Mouse (Mus musculus): Measurements from ENCODE around the gene Klf7.

DNA sequence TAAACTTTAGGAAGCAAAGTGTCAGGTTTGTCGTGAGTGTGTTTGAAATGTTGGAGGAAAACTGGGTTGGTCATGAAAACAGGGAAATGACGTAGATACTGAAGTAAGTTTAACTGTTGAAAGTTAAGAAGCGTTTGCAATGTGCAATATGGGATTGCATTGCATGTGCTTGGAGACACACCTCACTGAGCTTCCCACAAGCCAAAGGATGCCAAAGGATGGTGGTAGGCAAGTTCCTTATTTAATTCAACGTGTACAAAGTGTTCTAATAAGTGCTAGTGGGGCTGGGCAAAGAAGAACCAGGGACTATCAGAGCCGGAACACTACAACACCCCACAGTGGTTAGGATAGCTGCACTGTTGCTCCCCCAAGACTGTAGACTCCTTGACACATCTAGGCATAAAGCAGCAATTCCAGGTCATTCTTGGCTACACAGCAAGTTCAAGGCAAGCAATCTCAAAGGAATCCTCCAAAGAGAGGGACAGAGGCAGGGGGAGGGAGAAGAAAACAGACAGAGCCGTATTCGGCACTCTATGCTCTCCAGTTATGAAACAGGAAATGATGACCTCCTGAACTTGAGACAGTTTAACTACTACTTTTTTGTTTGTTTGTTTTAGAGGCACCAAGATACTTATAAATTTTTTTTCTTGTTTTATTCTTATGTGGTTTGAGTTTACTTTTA, 69.9 kb downstream of the Klf7 start:
- TF ChIP-seq CTCF (IDR thresholded peaks at IDR 0.05; ENCODE audit: low read depth) (no peak), EP300 (IDR thresholded peaks at IDR 0.05; ENCODE audit: low read depth) (no peak)

All from liver, embryonic 14.5 days (tissue).